Mouse (Mus musculus): ENCODE measurements at regions not wholly inside any gene's neighbourhood (a gene's known extent, or its start where the extent isn't known, plus 50 kb on each side); places are given as distances from the start of the nearest gene placed in this dataset.

DNA sequence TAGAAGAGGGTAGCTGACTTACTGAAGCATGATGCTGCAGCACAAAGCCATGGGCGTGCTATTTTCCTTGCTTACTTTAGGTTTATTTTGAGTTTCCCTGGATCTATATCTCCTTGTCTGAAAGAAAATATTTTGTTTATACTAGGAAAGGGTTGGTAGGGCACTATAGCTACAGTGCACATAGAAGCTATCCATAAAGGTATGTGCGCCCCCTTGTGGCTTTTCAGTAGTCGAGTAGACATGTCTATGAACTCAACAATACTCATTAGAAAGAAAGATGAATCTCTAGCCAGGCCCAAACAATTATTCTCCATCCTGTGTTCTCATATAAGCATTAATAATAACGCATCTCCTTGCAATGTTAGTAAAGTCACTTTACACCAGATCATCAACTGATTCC lies 114.3 kb downstream of the Rab38 start:
- Histone ChIP-seq H3K27ac (no peak overlapping the region), H3K4me3 (no peak overlapping the region)
- peak; percentile 66 to 82 for DNase-seq (ENCODE audit: low spot score in 2 of 2)
- peak; percentile 88 for TF ChIP-seq CTCF (conservative IDR thresholded peaks at IDR 0.05)

DNA sequence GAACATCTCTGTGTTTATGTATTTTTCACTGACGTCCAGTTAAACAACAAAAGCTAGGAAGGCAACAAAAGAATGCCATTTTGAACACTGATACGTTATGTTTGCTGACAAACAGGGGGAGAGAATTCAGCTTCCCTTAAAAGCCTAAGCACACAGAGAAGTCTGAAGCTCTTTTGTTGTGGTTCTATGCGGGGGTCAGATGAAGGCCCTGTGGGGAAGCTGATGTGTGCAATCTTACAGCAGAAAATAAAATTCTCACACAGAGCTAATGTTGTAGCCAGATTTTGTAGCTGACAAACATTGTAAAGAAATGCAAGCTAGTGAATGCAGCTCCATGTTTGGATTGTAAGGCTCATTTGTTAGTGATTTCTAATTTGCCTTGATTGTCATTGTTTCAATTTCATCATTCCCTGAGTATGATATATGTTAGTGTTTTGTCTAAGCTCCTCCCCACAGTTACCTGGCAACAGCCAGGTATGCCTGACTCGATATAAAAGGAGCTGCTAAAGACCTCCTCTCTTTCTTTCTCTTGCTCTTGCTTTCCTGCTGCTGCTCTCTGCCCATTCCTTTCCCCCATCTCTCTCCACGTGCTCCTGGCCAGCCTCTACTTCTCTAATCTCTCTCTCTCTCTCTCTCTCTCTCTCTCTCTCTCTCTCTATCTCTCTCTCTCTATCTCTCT lies 115.0 kb downstream of the Rab38 start:
- no peak overlapping the region for H3K27ac ChIP-seq
- no peak for TF ChIP-seq CTCF (conservative IDR thresholded peaks at IDR 0.05)

DNA sequence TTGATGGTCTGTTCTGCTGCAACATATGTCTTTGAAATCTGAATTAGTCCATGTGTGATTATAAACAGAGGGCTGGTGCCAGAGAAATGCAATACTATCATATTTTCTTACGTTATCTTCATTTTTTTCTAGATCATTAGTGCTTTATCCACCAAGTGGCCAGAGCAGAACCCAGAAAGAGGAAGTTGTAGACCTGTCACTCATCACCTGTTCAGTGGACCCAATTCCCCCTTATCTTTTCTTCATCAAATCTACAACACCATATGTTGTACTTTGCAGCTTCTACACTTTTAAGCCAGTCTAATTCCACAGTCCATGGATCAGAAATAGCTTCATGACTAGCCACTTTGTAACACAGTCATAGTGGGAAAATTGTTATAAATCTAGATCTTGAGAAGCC lies 145.0 kb downstream of the Rab38 start:
- Histone ChIP-seq H3K27ac (no peak overlapping the region), H3K4me3 (no peak overlapping the region)
- TF ChIP-seq CTCF (conservative IDR thresholded peaks at IDR 0.05), result no peak
- no peak for DNase-seq (ENCODE audit: low spot score in 2 of 2)

More for the DNA sequence above, 115.0 kb downstream of the Rab38 start:
- H3K4me3 ChIP-seq, result no peak overlapping the region
- no peak for DNase-seq (ENCODE audit: low spot score in 2 of 2)

DNA sequence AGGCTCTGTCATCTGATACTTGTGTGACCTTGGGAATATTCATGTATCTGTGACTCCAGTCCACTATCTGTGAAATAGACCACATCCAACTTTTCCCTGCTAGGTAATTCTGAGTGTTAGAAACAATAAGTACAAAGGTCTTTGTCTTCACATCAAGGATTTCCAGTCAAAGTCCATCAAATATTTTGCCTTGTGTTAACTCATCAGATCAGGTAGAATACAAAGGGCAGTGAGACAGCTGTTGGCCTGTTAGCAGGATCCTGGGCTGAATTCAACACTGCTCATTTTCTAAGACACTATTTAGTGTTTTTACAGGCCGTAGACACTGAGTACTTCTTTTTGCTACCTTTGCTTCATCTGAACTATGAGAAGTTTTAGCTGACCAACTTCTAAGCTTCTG lies 170.7 kb downstream of the Rab38 start:
- H3K27ac ChIP-seq, result no peak overlapping the region
- DNase-seq (ENCODE audit: low spot score in 2 of 2), result no peak
- TF ChIP-seq CTCF (conservative IDR thresholded peaks at IDR 0.05), result no peak
- H3K4me3 ChIP-seq, result no peak overlapping the region
